Mouse (Mus musculus) cerebellum, adult 9-11 months (tissue): ENCODE data around the gene Gm40460.
"Not testable (repeated sequence)": the region's sequence is repeated elsewhere in the genome, so short reads cannot be mapped to it uniquely, and the experiment has no call there.

Experiments used
- DNase-seq: peaks from one replicate; pipeline ENCODE4 v3.0.0; 2022

Gm40460 gene

DNA sequence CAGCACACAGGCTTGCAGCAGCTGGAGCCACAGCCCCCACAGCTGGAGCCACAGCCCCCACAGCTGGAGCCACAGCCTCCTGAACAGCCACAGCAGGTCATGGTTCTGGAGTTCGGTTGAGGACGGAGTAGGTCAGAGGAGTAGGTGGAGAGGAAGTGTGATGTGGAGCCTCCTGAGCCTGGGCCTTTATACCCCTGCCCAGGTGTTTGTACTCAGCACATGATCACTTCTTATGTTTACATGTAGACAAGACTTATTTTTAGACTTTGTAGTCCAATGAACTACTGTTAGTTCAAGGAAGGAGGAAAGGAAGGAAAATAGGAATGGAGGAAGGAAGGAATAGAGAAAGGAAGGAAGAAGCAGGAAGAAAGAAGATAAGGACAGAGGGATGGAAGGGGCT is at the start of gene Gm40460:
TSS of gene Gm40460 (minus strand) at position 101 of the 400 bp plus-strand sequence.
- DNase-seq = no peak

DNA sequence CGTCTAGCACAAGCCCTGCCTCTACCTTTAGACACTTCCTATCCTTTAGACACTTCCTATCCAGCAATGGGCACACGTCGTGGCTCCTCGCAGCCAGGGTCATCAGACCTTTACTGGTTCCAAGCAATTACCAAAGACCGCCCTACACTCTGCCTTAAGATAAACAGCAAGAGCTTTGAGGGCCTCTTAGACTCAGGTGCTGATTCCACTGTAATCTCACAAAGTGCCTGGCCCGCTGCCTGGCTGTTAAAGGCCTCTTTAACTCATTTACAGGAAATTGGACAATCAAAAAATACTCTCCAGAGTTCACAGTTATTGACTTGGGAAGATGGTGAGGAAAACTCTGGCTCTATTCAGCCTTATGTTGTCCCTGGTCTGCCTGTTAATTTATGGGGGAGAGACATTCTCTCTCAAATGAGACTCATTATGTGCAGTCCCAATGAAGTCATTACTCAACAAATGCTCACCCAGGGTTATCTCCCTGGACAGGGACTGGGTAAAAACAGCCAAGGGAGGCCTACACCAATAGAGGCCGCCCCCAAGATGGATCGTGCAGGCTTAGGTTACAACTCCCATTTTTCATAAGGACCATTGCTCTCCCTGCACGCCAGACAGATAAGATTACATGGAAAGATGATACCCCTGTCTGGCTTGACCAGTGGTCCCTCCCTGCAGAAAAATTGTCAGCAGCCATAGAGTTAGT is 45.2 kb upstream of the Gm40460 start:
- peak; percentile 8 for DNase-seq

DNA sequence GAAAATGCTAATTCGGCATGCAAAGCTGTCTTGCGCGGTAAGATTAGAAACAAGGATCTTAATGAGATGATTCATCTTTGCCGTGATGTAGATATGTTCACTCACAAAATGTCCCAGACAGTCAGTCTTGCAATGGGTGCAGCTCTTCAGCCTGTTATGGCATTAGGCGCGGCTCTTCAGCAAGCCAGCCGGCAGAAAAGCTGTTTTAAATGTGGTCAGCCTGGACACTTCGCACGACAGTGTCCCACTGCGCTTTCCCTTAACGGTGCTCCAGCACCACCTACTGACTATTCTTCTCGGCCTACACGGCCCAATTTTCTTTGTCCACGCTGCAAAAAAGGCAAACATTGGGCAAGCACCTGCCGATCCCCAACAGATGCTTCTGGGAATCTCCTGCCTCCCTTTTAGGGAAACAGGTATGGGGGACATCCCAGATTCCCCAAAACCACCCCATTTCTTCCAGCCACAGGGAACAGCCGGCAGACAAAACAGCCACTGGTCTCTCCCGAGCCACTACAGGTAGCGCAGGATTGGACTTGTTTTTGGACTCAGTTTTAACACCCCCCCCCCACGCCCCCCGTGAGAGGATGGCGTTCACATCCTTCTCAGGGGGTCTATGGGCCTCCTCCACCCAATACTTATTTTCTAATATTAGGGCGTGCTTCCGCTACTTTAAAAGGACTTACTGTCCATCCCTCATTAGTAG is 44.4 kb upstream of the Gm40460 start:
- peak; percentile 55 for DNase-seq

DNA sequence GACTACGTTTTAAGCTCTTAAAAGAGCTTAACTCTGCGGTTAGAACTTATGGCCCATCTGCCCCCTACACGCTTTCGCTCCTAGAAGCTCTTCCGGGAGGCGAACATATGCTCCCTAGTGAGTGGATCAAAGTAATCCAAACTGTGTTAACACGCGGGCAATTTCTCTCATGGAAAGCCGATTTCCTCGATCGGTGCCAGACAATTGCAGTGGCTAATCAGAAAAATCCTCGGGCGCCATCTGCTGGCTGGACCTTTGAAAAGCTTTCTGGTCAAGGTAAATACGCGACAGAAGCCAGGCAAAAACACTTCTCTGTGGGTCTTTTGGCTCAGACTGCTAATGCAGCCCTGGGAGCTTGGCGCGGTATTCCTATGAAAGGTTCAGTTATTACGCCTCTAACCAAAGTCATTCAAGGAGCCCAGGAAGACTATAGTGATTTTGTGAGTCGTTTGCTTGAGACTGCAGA is 43.8 kb upstream of the Gm40460 start:
- DNase-seq = peak; percentile 89

- DNase-seq = peak; percentile 47
These were observed 43.2 kb upstream of the Gm40460 start for GRCm38 (mm10) chr7:142284023-142284591.

- not testable (repeated sequence) for DNase-seq
These were observed 42.0 kb upstream of the Gm40460 start for GRCm38 (mm10) chr7:142282847-142283246.

GRCm38 (mm10) chr7:142279291-142279690 is 38.4 kb upstream of the Gm40460 start:
- not testable (repeated sequence) for DNase-seq

DNA sequence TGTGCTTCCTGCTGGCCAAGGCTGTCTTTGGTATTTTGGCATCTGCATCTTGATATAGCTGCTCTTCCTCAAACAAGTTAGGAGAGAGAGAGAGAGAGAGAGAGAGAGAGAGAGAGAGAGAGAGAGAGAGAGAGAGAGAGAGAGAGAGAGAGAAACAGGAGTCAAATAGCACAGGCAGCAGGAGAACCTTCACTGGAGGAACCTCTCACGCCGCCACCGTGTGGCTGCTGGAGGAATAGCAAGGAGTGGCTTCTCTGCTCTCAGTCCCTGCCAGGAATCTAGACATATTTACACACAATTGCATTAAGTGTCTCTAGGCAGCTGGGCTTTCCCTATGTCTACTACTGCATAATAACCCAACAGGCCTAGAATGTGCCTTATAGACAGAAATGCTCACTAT is 37.3 kb upstream of the Gm40460 start:
- DNase-seq = peak; percentile 41

DNA sequence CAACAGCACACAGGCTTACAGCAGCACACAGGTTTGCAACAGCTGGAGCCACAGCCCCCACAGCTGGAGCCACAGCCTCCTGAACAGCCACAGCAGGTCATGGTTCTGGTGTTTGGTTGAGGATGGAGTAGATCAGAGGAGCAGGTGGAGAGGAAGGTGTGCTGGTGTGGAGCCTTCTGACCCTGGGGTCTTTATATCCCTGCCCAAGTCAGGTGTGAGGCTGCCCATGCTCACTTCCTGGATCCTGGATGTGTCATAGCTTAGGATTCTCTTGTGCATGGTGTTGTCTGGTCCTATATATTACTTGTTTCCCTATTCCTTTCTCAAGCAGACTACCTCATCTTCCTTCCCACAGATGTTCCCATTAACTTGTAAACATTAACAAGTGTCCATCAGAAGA is 33.4 kb upstream of the Gm40460 start, which contains the start of gene Gm4559:
TSS of gene Gm4559 (minus strand) at position 101 of the 400 bp plus-strand sequence.
- not testable (repeated sequence) for DNase-seq

- DNase-seq = not testable (repeated sequence)
These were observed 17.4 kb upstream of the Gm40460 start, which contains the start of gene Gm2431 for GRCm38 (mm10) chr7:142258254-142258653. Gm2431 (minus strand) TSS chr7:142258354.

GRCm38 (mm10) chr7:142255517-142255916 is 14.6 kb upstream of the Gm40460 start:
- peak; percentile 9 for DNase-seq

DNA sequence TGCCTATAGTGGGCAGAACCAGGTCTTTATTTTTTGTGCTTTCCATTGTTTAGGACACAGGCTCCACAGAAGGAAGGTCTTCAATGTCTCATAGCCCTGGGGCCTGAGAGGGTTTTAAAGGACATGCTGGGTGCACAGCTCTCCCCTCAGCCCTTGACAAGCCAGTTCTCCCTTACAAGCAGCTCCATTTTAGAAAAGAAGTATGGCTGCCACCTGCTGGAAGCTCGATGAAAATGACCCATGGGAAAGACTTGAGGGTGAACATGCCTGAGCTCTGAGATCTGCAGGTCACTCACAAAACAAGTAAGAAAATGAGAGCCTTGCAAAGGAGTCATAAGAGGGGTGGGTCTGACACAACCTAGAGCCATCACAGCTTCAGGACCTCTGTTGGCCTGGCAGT is 8.9 kb upstream of the Gm40460 start:
- DNase-seq = no peak

DNA sequence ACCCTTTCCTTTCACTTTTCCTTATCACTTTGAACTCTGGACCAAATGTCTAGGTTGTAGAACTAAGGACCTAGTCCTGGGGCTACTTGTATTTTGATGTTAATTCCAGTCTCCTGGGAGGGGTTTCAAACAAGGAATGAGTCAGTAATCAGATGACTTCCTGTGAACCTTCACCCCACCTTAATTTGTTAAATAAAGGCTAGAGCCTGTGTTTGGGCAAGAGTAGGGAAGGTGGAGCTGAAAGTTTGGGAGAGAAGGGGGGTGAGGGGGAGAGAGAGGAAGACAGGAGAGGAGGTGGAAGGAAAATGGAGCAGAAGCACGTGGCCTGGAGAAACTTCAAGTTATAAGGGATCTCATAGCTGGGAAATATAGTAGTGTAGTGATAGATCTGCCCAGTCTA is 9.3 kb downstream of the Gm40460 start:
- no peak for DNase-seq

- not testable (repeated sequence) for DNase-seq
These were observed 11.0 kb downstream of the Gm40460 start, which contains the start of gene Krtap5-5 for GRCm38 (mm10) chr7:142229871-142230270. Krtap5-5 (minus strand) TSS chr7:142229971.

DNA sequence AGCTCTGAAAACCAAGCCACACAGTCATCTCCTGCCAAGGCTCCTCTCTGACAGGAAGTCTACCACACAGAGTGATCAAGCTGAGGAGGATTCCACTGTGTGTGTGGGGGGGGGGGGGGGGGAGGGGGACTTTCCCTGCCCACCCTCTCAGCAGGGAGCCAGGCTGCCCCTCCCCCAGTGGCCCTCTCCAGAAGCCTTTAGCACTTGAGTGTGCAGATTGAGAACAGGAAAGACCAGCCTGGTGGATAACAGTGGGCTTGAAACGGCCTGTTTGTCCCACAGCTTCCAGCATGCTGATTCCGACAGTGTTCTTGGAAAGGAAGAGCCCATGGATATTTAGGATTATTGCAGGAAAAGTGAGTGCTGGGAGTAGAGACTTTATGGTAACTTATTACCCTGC is 16.4 kb downstream of the Gm40460 start:
- DNase-seq = no peak

DNA sequence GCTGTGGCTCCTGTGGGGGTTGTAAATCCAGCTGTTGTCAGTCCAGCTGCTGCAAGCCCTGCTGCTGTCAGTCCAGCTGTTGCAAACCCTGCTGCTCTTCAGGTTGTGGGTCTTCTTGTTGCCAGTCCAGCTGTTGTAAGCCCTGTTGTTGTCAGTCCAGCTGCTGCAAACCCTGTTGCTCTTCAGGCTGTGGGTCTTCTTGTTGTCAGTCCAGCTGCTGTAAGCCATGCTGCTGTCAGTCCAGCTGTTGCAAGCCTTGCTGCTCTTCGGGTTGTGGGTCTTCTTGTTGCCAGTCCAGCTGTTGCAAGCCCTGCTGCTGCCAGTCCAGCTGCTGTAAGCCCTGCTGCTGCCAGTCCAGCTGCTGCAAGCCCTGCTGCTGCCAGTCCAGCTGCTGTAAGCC is 28.7 kb downstream of the Gm40460 start:
- not testable (repeated sequence) for DNase-seq

GRCm38 (mm10) chr7:142211559-142211958 is 29.3 kb downstream of the Gm40460 start, which contains the start of gene Gm7579:
Gm7579 (plus strand) TSS chr7:142211859.
- DNase-seq = no peak

GRCm38 (mm10) chr7:142206891-142207290 is 34.0 kb downstream of the Gm40460 start:
- DNase-seq = not testable (repeated sequence)

DNA sequence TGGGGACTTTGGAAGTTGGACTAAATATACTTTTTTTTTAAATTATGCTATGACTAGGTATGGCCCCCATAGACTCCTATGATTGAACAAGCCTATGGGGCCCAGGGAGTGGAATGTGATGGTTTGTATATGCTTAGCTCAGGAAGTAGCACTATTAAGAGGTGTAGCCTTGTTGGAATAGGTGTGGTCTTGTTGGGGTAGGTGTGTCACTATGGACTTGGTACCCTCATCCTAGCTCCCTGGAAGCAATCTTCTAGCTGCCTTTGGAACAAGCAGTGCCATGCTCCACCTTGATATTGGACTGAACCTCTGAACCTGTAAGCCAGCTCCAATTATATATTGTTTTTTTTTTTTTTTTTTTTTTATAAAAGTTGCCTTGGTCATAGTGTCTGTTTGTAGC is 35.4 kb downstream of the Gm40460 start:
- DNase-seq = no peak

DNA sequence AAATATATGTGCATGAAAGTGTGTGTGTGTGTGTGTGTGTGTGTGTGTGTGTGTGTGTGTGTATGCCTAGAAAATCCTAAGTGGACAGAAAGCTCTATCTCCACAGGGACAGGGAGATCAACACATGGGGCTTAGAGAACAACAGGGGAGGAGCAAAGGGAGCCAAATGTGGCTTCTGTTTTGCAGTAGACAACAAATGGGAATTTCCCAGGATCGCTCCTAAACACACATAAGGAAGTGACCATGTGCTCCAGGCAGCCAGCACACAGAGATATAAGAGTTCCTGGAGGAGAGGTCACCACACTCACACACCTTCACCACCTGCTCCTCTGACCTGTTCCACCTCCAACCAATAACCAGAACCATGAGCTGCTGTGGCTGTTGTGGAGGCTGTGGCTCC is 39.8 kb downstream of the Gm40460 start, which contains the start of gene Krtap5-3:
TSS of gene Krtap5-3 (plus strand) at position 301 of the 400 bp plus-strand sequence.
- no peak for DNase-seq

DNA sequence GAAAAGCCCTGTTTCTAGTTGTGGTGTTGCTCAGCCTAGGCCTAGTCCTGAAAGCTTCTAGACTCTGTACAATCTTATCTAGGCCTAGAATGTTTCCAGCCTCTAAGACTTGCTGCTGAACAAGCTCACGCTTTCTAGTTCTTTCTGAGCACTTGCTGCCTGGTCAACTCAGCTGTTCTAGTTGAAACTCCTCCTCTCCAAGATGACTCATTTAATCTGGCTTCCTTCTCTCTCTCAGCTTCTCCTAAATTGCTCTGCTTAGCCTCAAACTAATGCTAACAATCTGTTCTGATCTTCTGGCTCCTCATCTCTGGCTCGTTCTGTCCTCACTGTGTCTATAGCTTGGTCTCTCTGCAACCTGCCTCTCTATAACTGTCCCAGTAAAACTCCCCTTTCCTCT is 42.1 kb downstream of the Gm40460 start:
- no peak for DNase-seq
